Mouse (Mus musculus): ENCODE data around the gene Efcab6. TPM values are rescaled to one million over a fixed set of nuclear protein-coding genes. Genes with fewer than 3 reads are reported as not detected.

The Efcab6 gene
- total and polyA plus RNA-seq, 3 experiments = not detected

GRCm38 (mm10) chr15:83853400-83853811, 211.8 kb downstream of the Efcab6 start:
- no peak overlapping the region for H3K4me2 ChIP-seq (ENCODE audit: insufficient read depth, low read depth, poor library complexity, severe bottlenecking)
- in situ Hi-C loops (cut with MboI; ENCODE audit: low pct_ligation_motif_present, low pct_unique_long_range_greater_than_20kb, low sequenced_read_pairs) = loop anchor here (10.0 to 25.0 kb wide), 2 partner anchors 201 to 759 kb away; no protein-coding TSS in a partner anchor
- H3K9me3 ChIP-seq (replicated peaks; ENCODE audit: low read length) = no peaks in the 10 kb centered on the region
- no peak overlapping the region for H3K27ac ChIP-seq (ENCODE audit: insufficient read depth, low read depth)
- no peaks in the 10 kb centered on the region for H3K79me2 ChIP-seq (replicated peaks; ENCODE audit: control insufficient read depth, extremely low read depth, insufficient read depth, poor library complexity, severe bottlenecking)
- dilution Hi-C loops (cut with MboI; ENCODE audit: extremely low pct_ligation_motif_present, extremely low pct_unique_long_range_greater_than_20kb, low sequenced_read_pairs) = no loop called here
- H3K9ac ChIP-seq (ENCODE audit: insufficient read depth, low read depth) = no peak overlapping the region
- H3K27me3 ChIP-seq (replicated peaks) = peaks cover 77% of the 10 kb centered on the region
- no peak overlapping the region for H3K4me3 ChIP-seq (replicated peaks in 1 of 3; ENCODE audit: low read depth in 2 of 3, low read length in 2 of 3, poor library complexity in 1 of 3)
- no peak for DNase-seq (ENCODE audit: extremely low read depth)
- TF ChIP-seq SIN3A (IDR thresholded peaks at IDR 0.05; ENCODE audit: low read length) = no peak
- TF ChIP-seq USF1 (IDR thresholded peaks at IDR 0.05; ENCODE audit: low read depth, low read length) = no peak
- TF ChIP-seq CTCF (conservative IDR thresholded peaks at IDR 0.05 in 1 of 2, IDR thresholded peaks at IDR 0.05 in 1 of 2; ENCODE audit: low read depth in 2 of 2, low read length in 2 of 2) = no peak
- TF ChIP-seq IRF4 (IDR thresholded peaks at IDR 0.05; ENCODE audit: low read depth, low read length) = no peak
- TF ChIP-seq JUND (conservative IDR thresholded peaks at IDR 0.05; ENCODE audit: low read depth, low read length) = no peak
- no peak for TF ChIP-seq ZMIZ1 (IDR thresholded peaks at IDR 0.05; ENCODE audit: low read depth, low read length)
- TF ChIP-seq MXI1 (IDR thresholded peaks at IDR 0.05; ENCODE audit: low read depth, low read length) = no peak
- TF ChIP-seq HCFC1 (IDR thresholded peaks at IDR 0.05; ENCODE audit: low read depth, low read length) = no peak
- no peak for TF ChIP-seq GABPA (IDR thresholded peaks at IDR 0.05; ENCODE audit: insufficient replicate concordance, low read depth, low read length)
- no peak for TF ChIP-seq NELFE (IDR thresholded peaks at IDR 0.05; ENCODE audit: low read depth, low read length)
- no peak for TF ChIP-seq ELF1 (IDR thresholded peaks at IDR 0.05; ENCODE audit: low read depth, low read length)
- TF ChIP-seq MYC (IDR thresholded peaks at IDR 0.05; ENCODE audit: low read depth, low read length) = no peak
- H3K4me1 ChIP-seq (ENCODE audit: control insufficient read depth in 1 of 2, insufficient read depth in 2 of 2) = no peaks in the 10 kb centered on the region
- H3K36me3 ChIP-seq (replicated peaks in 1 of 2; ENCODE audit: control insufficient read depth in 1 of 2, insufficient read depth in 1 of 2, low read length in 1 of 2) = no peaks in the 10 kb centered on the region

DNA sequence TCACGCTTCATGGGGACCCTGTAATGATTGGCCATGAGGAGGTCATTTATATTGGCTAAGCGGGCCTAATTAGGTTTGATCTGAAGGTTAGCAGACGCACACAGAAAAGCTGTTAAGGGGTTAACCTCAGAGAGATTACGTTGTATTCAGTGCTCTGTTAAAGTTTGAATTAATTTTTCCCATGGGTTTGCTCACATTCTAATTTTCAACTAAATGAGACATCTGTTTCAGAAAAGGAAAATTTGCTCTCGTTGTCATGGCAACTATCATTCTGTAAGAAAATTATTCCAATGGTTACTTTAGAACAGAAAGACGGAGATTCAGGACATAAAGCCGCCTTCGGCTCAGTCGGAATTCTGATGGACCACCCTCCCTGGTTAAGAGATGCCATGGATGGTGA, 217.0 kb downstream of the Efcab6 start:
- no peaks in the 10 kb centered on the region for H3K9me3 ChIP-seq (replicated peaks; ENCODE audit: low read length)
- no peaks in the 10 kb centered on the region for H3K79me2 ChIP-seq (replicated peaks; ENCODE audit: control insufficient read depth, extremely low read depth, insufficient read depth, poor library complexity, severe bottlenecking)
- no peak for DNase-seq (ENCODE audit: extremely low read depth)
- H3K36me3 ChIP-seq (replicated peaks in 1 of 2; ENCODE audit: control insufficient read depth in 1 of 2, insufficient read depth in 1 of 2, low read length in 1 of 2) = no peaks in the 10 kb centered on the region
- no peak overlapping the region for H3K9ac ChIP-seq (ENCODE audit: insufficient read depth, low read depth)
- dilution Hi-C loops (cut with MboI; ENCODE audit: extremely low pct_ligation_motif_present, extremely low pct_unique_long_range_greater_than_20kb, low sequenced_read_pairs) (no loop called here), in situ Hi-C loops (cut with MboI; ENCODE audit: low pct_ligation_motif_present, low pct_unique_long_range_greater_than_20kb, low sequenced_read_pairs) (no loop called here)
- no peaks in the 10 kb centered on the region for H3K4me1 ChIP-seq (ENCODE audit: control insufficient read depth in 1 of 2, insufficient read depth in 2 of 2)
- H3K4me2 ChIP-seq (ENCODE audit: insufficient read depth, low read depth, poor library complexity, severe bottlenecking) = no peak overlapping the region
- TF ChIP-seq MYC (IDR thresholded peaks at IDR 0.05; ENCODE audit: low read depth, low read length) (no peak), JUN (IDR thresholded peaks at IDR 0.05; ENCODE audit: insufficient read depth, low read depth, low read length) (no peak), EP300 (IDR thresholded peaks at IDR 0.05; ENCODE audit: low read length) (no peak), USF1 (IDR thresholded peaks at IDR 0.05; ENCODE audit: low read depth, low read length) (no peak), TCF12 (IDR thresholded peaks at IDR 0.05; ENCODE audit: low read depth, low read length) (no peak), BHLHE40 (IDR thresholded peaks at IDR 0.05; ENCODE audit: low read depth, low read length) (no peak), POLR2AphosphoS2 (IDR thresholded peaks at IDR 0.05; ENCODE audit: low read depth, low read length) (no peak), HCFC1 (IDR thresholded peaks at IDR 0.05; ENCODE audit: low read depth, low read length) (no peak), ELF1 (IDR thresholded peaks at IDR 0.05; ENCODE audit: low read depth, low read length) (no peak), SIN3A (IDR thresholded peaks at IDR 0.05; ENCODE audit: low read length) (no peak)
- H3K27me3 ChIP-seq (replicated peaks) = peaks cover 66% of the 10 kb centered on the region
- no peak overlapping the region for H3K4me3 ChIP-seq (replicated peaks in 1 of 3; ENCODE audit: low read depth in 2 of 3, low read length in 2 of 3, poor library complexity in 1 of 3)
- no peak overlapping the region for H3K27ac ChIP-seq (ENCODE audit: insufficient read depth, low read depth)
